Mouse (Mus musculus) C2C12 (cell line): ENCODE results near the gene Ccdc171.

Experiments used
- CEBPB ChIP-seq: IDR thresholded peaks from one replicate; pipeline ENCODE4 v1.6.1; 2011; ENCODE audit warnings: low read depth, mild to moderate bottlenecking, control low read depth, moderate library complexity
- CTCF ChIP-seq: IDR thresholded peaks from one replicate; pipeline ENCODE4 v1.5.1; 2011; ENCODE audit not compliant: control insufficient read depth, insufficient read depth, insufficient read length
- FOSL1 ChIP-seq: IDR thresholded peaks from one replicate; pipeline ENCODE4 v1.8.0; 2011; ENCODE audit warnings: mild to moderate bottlenecking, low read length; ENCODE audit not compliant: poor library complexity, insufficient read depth, severe bottlenecking
- MAX ChIP-seq: IDR thresholded peaks from one replicate; pipeline ENCODE4 v1.6.1; 2011; ENCODE audit warnings: mild to moderate bottlenecking, control low read depth
- MYOD1 ChIP-seq: IDR thresholded peaks from one replicate; pipeline ENCODE4 v1.6.1; 2011; ENCODE audit warnings: low read depth; ENCODE audit not compliant: control insufficient read depth, insufficient read length
- MYOG ChIP-seq: IDR thresholded peaks from one replicate; pipeline ENCODE4 v1.6.1; 2011; ENCODE audit not compliant: control insufficient read depth, insufficient read length; ENCODE audit errors: extremely low read depth
- USF1 ChIP-seq: IDR thresholded peaks from one replicate; pipeline ENCODE4 v1.6.1; 2011; ENCODE audit warnings: low read depth, mild to moderate bottlenecking, control low read depth, moderate library complexity

DNA sequence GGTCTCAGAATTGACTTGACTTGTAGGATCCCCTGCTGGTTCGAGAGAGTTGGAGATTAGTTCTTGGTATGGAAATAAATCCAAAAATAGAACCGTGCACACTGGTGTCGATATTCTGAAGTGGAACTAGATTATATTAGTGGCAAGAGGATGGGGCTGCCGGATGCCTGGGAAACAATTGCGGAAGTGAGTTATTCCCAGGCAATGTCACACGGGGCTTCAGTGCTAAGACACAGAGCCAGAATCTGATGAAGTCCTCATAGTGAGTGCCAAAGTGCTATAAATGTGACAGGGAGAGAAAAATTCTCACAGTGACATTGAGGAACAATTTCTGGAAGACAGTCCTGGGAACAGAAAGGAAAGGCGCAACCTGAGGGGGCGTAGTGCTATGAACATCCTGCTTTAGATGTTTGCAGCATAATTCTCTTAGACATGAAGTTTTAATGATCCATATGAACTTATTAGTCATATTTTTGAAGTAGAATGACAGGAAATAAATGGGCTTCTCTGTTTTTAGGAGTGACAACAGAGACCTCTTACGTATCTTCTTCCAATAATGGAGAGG, 376.8 kb downstream of the Ccdc171 start:
- TF ChIP-seq MAX (no peak), CTCF (no peak), MYOD1 (no peak), USF1 (no peak), CEBPB (no peak), MYOG (no peak), FOSL1 (no peak)
